Mouse (Mus musculus) kidney, postnatal 10 days (tissue): Measurements from ENCODE around the gene Gpc3.

ENCODE experiments used
- DNase-seq: peaks from one replicate; pipeline ENCODE4 v3.0.0; 2021; ENCODE audit warnings: mixed read lengths

The Gpc3 gene

DNA sequence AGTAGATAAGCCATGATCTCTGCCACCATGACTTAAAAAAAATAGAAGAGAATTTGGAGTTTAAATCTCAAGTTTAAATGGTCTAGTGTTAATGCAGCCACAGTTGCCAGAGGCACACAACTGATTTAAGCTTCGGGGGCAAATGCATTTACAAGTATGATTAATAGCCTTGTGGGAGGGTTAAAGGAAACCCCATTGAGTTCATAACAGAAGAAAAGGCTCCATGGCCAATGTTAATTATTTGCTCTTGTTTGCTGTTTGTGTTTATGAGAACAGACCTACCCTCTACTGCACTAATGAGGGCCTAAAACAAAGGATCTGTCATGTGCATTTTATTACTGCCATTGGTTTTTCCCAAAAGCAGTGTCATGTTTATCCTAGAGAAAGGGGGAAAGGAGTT lies 62.5 kb downstream of the Gpc3 start:
- no peak for DNase-seq

DNA sequence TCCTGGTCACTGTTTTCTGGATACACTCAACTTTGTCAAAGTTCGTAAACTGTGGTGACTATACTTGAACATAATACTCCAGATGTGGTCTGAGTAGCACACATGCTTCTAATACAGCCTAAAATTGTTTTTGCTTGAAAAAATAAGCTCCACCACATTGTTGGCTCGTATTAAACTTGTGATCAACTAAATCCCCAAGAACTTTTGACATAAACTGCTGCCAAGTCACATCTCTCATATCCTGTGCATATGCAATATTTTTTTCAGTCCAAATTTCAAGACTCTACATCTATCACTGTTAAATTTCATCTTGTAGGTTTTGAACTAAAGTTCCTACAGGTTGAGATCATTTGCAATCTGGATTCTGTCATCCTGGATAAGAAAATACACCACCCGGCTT lies 69.1 kb downstream of the Gpc3 start:
- no peak for DNase-seq

DNA sequence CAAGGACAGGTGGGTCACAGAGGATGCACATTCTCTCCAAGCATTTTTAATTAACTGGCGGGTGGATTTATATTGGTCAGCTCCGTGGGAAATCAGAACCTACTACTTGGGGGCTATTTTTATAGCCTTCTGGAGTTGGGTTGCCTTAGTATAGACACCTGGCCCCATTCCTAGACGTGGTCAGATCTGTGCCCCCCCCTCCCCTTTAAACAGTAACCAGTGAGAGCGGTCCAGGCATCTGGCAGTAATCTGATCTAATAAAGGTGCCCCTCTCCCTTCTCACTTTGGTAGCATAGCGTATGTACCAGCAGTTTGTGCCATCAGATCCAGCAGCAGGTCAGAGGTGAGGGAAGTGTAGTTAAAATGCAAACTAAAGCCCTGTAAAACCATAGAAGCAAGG lies 76.5 kb downstream of the Gpc3 start:
- DNase-seq = no peak

DNA sequence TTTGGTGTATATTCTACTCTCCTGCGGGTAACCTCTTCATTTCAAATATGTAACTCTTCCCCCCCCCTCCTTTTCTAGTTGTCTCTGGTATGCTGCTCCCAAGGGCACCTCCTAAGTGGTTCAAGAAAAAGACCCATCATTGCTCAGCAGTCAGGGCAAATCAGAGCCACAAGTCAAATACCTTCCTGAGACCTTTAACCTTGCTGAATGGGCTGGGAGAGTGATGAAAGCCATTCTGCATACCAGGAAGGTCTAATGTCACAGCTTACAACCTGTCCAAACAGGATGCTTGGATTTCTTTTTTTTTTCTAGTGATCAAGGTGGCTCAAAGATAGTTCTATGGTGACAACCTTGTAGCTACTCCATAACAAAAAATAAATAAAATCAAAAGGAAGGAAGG lies 80.0 kb downstream of the Gpc3 start:
- no peak for DNase-seq

DNA sequence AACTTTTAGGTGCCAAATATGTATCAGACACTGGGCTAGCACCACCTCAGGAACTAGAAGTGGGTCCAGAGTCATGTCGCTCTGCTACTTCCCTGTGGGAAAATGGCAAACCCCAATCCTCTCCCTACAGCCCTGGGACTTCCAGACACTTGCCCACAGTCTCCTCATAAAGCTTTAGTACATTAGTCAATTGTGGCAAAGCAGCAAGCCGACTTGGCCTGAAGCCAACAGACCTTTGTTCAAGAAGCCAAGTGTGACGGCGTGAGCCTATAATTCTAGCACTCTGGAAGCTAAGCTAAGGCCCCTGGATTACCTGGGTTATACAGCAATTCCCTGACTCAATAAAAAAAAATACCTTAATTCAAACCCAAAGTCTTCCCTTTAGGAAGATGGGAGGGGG lies 80.7 kb downstream of the Gpc3 start:
- peak; percentile 78 for DNase-seq

DNA sequence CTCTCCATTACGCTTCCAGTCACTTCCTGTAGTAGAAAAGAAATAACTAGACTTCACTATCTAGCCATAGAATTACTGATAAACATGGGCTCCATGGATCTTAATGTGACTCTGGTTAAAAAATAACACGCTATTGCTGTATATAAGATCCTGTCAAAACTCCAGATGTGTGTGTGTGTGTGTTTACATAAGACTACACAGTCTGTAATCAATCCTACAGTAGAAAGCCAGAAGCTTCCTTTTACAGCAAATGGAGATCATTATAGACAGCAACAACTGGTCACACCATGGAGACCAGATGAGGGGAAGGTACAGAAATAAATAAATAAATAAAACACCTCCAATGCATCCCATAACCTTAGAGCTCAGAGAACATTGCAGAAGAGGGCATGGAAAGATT lies 81.6 kb downstream of the Gpc3 start:
- no peak for DNase-seq

DNA sequence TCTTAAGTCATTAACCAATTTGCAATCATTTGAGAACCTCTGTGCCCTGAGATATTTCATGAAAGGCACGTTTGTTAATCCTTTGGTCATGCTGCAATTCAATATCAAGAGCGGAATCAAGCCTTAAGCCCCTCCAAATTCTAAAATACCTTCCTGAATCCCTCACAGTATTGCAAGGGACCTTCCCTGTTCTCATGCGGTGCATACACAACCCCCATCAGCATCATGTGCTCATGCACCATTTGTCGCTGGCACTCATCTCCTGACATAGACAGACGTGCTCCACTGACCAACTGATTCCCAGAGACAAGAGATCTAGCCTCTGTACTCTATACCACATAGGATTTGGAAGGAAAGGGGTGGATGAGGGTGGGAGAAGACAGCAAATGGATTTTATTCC lies 87.7 kb downstream of the Gpc3 start:
- DNase-seq = no peak

DNA sequence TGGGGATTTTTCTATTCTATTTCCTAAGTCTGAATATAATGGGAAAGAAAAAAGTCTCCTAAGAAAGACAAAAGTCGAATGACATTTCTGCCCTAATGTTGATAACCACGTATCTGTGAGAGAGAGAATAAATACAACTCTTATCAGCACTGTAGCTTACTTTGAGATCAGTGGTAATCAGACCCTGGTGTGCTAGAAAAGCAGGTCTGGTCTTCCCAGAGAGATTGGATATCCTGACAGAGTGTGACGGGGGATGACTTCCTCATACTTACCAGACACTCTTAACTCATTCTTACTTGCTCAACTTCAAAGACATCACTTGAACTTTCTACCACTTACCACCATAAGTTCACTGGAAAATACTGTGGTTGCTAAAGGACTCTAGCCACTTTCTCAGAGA lies 88.6 kb downstream of the Gpc3 start:
- no peak for DNase-seq

DNA sequence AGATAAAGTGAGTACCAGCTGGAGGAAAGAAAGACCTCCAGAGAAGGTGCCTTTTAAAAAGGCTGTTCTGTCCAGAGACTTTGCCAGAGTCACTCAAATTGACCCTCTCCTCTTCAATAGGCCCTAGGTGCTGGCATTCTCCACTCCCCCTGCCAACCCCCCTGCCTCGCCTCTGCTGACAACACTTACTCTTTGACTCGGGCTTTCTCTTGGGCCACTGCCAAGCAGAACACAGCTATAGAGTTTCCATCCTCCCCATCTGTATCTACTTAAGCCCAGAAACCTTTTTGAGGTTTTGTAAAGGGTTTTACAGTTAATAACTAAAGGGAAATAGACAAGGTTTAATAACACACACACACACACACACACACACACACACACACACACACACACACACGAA lies 99.2 kb downstream of the Gpc3 start:
- DNase-seq = peak; percentile 35

DNA sequence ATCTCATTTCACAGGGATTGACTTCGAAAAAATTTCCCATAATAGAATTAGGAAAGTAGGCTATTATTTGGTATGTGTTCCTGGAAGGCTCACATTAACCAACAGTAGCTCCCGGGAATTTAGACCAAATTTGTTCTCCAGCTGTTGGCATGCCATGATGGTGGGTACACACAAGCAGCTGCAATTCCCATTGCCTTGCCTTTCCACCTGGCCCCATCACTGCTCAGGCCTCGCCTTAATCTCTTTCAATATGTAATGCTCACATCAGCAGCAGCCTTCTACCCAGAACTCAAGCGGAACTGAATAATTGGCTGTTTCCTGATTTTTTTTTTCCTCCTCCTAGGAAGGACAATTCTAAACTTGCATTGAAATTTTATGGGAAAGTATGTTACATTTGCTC lies 102.6 kb downstream of the Gpc3 start:
- DNase-seq = no peak

DNA sequence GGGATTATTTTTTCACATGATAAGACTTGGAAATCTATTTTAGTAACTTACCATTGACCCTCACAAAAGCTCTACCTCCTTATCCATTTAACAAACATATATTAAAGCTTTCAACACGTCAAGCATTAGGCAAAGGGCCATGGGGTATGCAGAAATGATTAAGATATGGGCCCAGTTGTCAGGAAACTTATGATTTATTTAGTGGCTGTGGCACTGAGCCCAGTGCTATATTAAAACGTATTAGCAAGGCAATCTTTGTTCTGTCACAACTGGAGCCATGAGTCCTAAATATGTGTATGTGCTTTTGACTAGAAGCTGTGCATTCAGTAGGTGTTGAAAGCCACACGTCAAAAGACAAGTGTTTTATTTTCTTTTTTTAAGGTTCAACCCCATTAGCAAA lies 109.9 kb downstream of the Gpc3 start:
- DNase-seq = peak; percentile 4

DNA sequence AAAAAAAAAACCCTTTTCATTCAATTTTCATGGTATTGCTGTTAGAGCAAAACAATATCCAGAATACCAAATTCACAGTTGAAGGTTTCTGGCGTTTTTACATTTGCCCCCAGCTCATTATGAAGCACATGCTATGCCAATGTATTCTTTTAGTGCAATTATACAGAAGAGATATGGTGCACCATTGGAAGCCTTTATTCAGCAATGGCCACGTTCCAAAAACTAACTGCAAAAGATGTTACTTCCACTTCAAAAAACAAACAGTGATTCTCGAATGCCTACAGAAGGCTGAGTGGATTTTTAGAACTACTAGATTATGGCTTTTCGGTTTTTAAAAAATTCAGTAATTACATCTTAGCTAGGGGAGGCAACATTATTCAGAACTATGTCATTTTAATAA lies 124.3 kb downstream of the Gpc3 start:
- DNase-seq = no peak

DNA sequence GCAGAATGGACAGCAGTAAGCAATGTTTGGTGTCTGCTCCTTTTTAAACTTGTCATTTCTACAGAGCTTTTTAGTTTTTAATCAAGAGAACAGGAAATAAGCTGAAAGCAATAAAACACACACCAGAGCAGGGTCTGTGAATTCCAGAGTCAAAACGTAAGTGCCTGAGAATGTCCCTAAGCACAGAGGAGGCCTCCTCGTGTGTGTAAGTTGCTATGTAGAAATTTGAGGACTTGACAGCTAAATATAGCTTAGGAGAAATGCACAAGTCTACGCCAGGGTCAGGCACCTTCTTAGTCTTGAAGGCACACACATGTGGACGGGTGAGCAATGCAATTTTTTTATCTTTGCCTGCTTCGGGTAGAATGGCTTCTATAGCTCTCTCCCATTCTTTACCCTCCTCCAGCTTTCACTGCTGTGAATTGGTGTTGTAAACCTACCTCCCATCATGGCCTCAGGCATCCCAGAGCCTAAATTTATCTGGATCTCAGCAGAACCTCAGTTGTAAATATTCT lies 158.6 kb downstream of the Gpc3 start:
- no peak for DNase-seq

DNA sequence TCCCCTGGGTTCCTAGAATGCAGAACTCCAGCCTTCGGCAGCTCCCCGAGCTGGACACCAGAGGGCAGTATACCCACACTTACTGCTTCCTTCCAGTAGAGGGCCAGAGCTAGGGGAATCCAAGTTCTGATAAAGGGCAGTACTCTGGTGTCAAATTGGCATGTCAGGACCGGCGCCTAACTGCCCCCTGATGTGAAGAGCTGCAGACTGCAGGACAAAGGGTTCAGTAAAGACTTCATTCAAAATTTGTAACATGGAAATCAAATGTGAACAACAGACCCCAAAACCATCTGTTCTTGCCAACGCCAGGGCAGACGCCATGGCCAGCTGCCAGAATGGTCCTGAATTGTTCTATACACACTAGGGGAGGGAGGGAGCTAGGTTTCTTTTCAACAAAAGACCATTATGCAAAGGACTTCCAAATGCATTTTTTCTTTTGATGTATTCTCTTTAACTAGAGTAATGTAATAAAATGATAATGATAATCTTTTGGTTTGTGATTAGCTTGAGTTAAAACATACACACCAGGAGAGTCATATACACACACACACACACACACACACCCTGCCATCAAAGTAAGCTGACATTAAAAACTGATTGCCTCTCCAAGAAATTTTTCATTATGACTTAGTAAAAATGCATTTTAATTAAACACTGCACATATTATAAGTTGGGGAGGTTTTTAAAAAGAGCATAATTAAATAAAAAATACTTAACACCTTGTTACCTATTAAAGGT lies 160.1 kb downstream of the Gpc3 start:
- DNase-seq = peak; percentile 70

DNA sequence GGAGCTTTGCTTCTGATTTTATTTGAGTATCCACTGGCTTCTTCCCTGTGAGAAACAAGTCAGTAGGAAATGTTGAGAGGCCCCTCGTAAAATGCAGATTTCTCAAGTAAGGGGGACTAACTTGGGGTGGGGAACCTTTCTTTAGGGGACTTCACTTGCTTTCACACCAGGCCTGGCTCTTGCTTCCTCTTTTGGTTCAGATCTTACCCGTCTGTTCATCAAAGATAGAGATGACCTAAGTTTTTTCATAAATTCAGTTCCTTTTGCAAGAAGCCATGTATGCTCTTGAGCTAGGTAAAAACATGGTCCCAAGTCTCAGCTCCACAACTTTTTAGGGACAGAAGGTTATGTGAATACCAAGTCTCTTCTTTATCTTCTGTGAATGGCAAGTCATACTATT lies 164.6 kb downstream of the Gpc3 start:
- DNase-seq = no peak

DNA sequence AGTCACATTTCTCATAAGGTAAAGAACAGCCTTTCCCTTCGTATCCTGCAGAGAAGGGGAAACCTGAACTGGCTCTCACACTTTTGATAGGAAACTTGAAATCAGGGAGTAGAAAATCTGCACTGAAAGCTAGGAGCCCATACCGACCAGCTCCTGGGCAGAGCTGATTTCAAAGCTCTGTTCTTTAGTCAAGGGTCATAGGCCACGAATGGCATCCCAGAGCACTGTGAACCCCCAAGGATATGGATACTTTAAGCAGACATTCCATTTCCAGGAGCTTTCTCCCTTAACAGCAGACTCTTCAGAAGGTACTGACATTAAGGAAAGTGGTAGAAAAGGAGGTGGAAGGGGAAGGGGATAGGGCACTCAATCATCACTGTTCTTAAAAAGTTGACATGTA lies 165.3 kb downstream of the Gpc3 start:
- no peak for DNase-seq

DNA sequence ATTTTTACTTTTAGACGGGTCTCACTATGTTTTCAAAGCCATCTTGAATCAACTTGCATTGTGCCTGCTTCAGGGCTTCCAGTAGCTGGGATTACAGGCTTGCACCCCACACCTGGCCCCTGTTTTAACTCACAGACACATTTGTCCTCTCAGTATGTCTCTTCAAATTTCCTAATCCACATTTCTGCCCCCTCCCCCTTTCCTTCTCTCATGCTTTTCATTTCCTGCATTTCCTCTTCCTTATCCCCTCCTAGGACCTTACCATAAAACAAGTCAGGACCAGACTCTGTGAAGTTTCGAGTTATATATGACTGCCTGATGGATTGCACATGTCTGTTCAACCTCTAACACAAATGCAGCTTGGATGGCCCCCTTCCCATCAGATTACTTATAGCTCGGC lies 167.2 kb downstream of the Gpc3 start:
- no peak for DNase-seq

DNA sequence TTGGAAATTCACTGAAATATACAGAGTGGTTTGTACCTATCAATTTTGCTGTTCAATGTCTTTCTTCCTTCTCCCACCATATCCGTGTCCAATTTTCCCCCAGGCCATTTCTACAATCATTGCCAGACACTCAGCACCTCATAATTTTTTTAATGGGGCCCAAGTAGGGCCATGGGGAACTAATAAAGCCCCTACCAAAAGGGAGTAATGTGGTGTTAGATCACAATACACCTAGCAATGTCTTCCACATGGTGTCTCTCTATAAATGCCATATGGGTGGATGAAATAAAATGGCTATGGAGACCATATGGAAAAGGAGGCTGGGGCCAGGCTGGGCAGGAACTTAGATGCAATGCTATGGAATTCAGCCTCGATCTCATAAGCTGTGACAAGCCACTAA lies 168.8 kb downstream of the Gpc3 start:
- DNase-seq = no peak

DNA sequence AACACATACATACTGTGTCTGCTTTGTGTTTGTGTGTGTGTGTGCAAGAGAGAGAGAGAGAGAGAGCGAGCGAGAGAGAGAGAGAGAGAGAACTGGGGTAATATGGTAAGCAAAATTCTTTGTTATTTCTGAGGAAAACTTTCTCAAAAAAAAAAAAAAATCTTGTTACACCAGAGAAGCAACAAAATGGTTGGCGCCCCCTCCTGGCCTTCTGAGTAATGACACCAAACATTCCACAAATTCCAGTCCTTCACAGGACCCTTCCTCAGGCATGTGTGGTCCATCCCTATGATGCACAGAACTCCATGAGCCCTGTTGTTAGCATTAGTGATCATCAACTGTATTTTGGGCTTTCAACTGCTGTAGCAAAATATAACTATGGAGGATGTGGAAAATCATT lies 172.0 kb downstream of the Gpc3 start:
- peak; percentile 9 for DNase-seq

DNA sequence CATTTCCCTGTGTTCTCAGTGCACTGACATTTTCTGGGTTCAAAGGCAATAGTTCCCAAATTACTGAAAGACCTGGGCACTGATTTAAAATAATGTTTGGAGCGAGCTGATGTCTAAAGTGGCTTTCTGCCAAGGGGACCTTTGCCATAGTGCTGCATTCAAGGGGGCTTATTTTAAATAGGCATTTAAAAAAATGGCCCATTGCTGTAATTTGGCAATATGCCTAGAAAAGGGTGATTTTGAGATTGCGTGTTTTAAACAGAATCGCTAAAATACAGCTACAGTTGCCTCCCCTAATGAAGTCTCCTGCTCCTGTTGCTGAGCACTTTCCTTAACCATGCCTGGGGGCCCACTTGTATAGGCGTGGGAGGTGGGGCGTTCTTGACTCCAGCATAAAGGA lies 174.3 kb downstream of the Gpc3 start:
- DNase-seq = no peak

DNA sequence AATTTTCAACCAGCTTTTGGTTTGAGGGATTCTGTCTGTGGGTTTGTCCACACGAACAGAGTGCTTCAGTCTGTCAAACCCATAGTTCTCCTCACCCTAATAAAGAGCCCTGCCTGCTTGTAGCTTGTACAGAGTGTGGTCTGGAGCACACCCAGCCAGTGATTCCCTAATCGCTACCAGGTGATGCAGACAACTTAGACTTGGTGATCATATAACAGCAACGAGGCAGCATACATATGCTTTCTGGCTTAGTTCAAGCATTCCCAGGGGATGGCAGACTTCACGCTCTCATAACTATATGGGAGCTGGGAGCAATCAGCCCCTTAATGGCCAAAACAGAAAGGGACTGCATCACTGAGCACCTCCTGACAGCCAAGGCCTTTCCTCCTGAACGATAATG lies 188.1 kb downstream of the Gpc3 start:
- no peak for DNase-seq

DNA sequence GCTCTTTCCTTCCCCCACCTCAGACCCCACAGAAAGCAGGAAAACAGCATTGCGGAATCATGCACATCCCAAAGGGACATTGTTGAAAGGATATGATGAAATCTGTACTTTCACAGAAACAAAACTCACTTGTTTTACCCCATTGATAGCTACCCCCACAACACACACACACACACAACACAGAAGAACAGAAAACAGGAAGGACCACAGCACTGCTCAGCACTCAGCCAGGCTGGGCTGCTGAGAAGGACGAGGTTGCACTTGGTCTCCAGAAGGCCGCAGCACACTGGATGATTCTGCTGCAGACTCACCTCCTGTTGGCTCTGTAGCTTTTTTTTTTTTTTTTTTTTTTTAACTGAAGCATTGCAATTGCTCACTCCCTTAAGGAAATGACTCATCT lies 193.9 kb downstream of the Gpc3 start:
- no peak for DNase-seq

DNA sequence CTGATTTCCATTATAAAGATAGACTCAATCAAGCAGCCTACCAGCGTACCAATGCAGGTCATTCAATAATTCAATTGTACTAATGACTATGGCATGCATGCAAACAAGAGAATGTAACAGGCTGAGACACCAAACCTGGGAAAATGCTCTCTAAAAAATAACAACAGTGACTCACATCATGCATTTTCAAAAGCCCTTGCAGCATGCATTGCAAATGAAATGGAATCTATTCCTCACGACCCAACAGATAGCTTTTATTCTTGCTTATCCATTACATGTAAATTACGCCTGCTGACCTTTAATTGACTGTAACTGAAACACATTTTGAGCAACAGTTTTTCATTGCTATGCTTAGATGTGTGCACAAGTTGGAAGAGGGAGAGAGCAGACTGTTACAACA lies 200.8 kb downstream of the Gpc3 start:
- DNase-seq = no peak

DNA sequence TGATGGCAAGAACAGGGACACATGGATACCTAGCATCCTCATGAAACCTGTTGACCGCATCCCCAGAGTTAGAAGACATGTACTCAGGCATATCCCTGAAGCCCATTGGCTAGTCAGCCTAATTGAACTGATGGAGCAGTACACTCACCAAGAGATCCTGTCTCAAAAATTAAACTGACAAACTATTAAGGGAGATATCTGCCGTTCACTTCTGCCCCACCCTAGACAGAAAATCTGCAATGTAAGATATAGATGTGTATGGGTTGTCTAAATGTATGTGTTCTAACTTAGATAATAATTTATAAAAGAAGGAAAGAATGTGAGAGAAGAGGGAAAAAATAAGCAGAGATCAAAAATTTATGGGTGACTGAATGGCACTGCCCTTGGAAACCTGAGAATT lies 212.6 kb downstream of the Gpc3 start:
- no peak for DNase-seq

DNA sequence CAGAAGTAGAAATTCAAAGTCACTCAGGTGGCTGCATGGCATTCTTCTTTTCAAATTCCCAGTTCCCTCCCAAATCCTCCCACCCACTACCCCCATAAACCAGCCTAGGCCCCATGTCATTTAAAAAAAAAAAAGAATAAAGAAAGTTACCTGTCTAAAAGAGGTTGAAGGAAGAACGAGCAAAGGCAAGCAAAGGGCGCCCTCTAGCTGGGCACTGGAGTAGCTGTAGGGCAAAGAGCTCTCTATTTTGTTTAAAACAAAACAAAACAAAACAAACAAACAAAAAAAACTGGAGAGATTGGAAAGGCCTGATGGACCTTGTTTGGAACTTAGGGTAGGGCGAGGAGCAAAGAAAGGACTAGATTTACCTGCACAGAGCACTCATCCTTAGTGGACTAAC lies 238.6 kb downstream of the Gpc3 start:
- DNase-seq = peak; percentile 43
